ENCODE assay signal across 10 mouse cellular contexts in genomic region chr17:79825241-79826030, GRCm38 (mm10).
DNase-seq lines count a peak whose midpoint lies in the region; ATAC-seq and TF ChIP-seq lines count a peak whose summit lies in the region.
"Had no signal": no experiment of that assay in that cellular context is flagged by ENCODE, and none has a peak within 500 bp of the region (broad histone marks: within the 10 kb centered on the region; RNA-seq: fewer than 3 reads in every experiment).

No protein-coding gene starts in this region.

- peak; percentile 86 for ATAC-seq in hindbrain, embryonic 13.5 days (ENCODE audit: low FRiP score)
- ATAC-seq in hindbrain, embryonic 11.5 days (ENCODE audit: low FRiP score) = no peak
- peak; percentile 74 for ATAC-seq in forebrain, postnatal 0 days
- ATAC-seq: intestine, embryonic 15.5 days had no signal

- H3K27me3 ChIP-seq in hindbrain, embryonic 13.5 days = peaks cover 38% of the 10 kb centered on the region
- H3K27me3 ChIP-seq in hindbrain, embryonic 11.5 days (ENCODE audit: control insufficient read depth, insufficient read depth, low read length) = peaks cover 8% of the 10 kb centered on the region
- no peaks in the 10 kb centered on the region for H3K27me3 ChIP-seq in forebrain, postnatal 0 days (ENCODE audit: insufficient read depth, low read length)
- H3K27me3 ChIP-seq: intestine, embryonic 15.5 days; limb, embryonic 15.5 days had no signal

- H3K9ac ChIP-seq in hindbrain, embryonic 13.5 days = no peak overlapping the region
- no peak overlapping the region for H3K9ac ChIP-seq in hindbrain, embryonic 11.5 days (ENCODE audit: low read depth, low read length)
- no peak overlapping the region for H3K9ac ChIP-seq in forebrain, postnatal 0 days
- H3K9ac ChIP-seq: intestine, embryonic 15.5 days; limb, embryonic 15.5 days had no signal

- peaks cover 6% of the 10 kb centered on the region; the same call in 1 of the 2 replicates for H3K4me1 ChIP-seq in hindbrain, embryonic 13.5 days (replicated peaks)
- H3K4me1 ChIP-seq in hindbrain, embryonic 11.5 days (replicated peaks; ENCODE audit: control insufficient read depth, insufficient read depth, low read length) = no peaks in the 10 kb centered on the region
- H3K4me1 ChIP-seq in forebrain, postnatal 0 days (ENCODE audit: insufficient read depth) = no peaks in the 10 kb centered on the region
- H3K4me1 ChIP-seq: megakaryocyte, embryonic 14.5 days had no signal

- no peak for DNase-seq in hindbrain, embryonic 11.5 days (ENCODE audit: low spot score)
- peak; percentile 43 to 51 for DNase-seq in right cerebral cortex, postnatal 10 days (ENCODE audit: low spot score in 2 of 2)
- DNase-seq in right cerebral cortex, postnatal 14 days = no peak
- peak; percentile 34 for DNase-seq in forebrain, postnatal 0 days
- DNase-seq in c-Kit-positive CD71-positive TER-119-positive erythroid progenitor cells, embryonic 14.5 days (ENCODE audit: low spot score) = no peak
- DNase-seq in frontal cortex, postnatal 10 days (ENCODE audit: low spot score in 2 of 2) = no peak

- WGBS in hindbrain, embryonic 13.5 days = 76% methylated on average over 11 of the region's 11 CpGs
- 78% methylated on average over 11 of the region's 11 CpGs for WGBS in hindbrain, embryonic 11.5 days
- 68% methylated on average over 11 of the region's 11 CpGs for WGBS in forebrain, postnatal 0 days

- H3K9me3 ChIP-seq in hindbrain, embryonic 13.5 days = no peaks in the 10 kb centered on the region
- H3K9me3 ChIP-seq in hindbrain, embryonic 11.5 days (ENCODE audit: control insufficient read depth, low read length) = no peaks in the 10 kb centered on the region
- no peaks in the 10 kb centered on the region for H3K9me3 ChIP-seq in forebrain, postnatal 0 days (ENCODE audit: low read length)
- H3K9me3 ChIP-seq: intestine, embryonic 15.5 days; limb, embryonic 15.5 days; megakaryocyte, embryonic 14.5 days had no signal

- no peak overlapping the region for H3K4me2 ChIP-seq in hindbrain, embryonic 13.5 days
- no peak overlapping the region for H3K4me2 ChIP-seq in hindbrain, embryonic 11.5 days (replicated peaks; ENCODE audit: low read depth, low read length)
- H3K4me2 ChIP-seq in forebrain, postnatal 0 days (ENCODE audit: low read depth) = no peak overlapping the region
- H3K4me2 ChIP-seq: intestine, embryonic 15.5 days; limb, embryonic 15.5 days had no signal

- no peak for TF ChIP-seq CTCF in forebrain, postnatal 0 days (IDR thresholded peaks at IDR 0.05; ENCODE audit: low read depth)

- H3K27ac ChIP-seq in hindbrain, embryonic 13.5 days = peak overlapping the region; percentile 13; the same call in 1 of the 2 replicates
- H3K27ac ChIP-seq in hindbrain, embryonic 11.5 days (ENCODE audit: low read depth, low read length) = no peak overlapping the region
- no peak overlapping the region for H3K27ac ChIP-seq in forebrain, postnatal 0 days (ENCODE audit: low read depth, low read length)
- H3K27ac ChIP-seq: intestine, embryonic 15.5 days; limb, embryonic 15.5 days had no signal

- no peaks in the 10 kb centered on the region for H3K36me3 ChIP-seq in hindbrain, embryonic 13.5 days
- H3K36me3 ChIP-seq in hindbrain, embryonic 11.5 days (ENCODE audit: control insufficient read depth, insufficient read depth, low read length) = no peaks in the 10 kb centered on the region
- H3K36me3 ChIP-seq in forebrain, postnatal 0 days (ENCODE audit: insufficient read depth) = no peaks in the 10 kb centered on the region
- H3K36me3 ChIP-seq: intestine, embryonic 15.5 days; limb, embryonic 15.5 days had no signal

- H3K4me3 ChIP-seq in hindbrain, embryonic 13.5 days = no peak overlapping the region
- H3K4me3 ChIP-seq in hindbrain, embryonic 11.5 days (ENCODE audit: low read depth, low read length) = no peak overlapping the region
- H3K4me3 ChIP-seq in forebrain, postnatal 0 days (ENCODE audit: low read depth, low read length) = no peak overlapping the region
- H3K4me3 ChIP-seq: intestine, embryonic 15.5 days; limb, embryonic 15.5 days; megakaryocyte, embryonic 14.5 days had no signal

Comparison
In these comparisons a context has a peak if more than half of its experiments do, and no peak if none do; other contexts are left out.
1. DNase-seq: peak in right cerebral cortex, postnatal 10 days (2 of 2) and forebrain, postnatal 0 days (single experiment); none in hindbrain, embryonic 11.5 days (single experiment), right cerebral cortex, postnatal 14 days (single experiment), c-Kit-positive CD71-positive TER-119-positive erythroid progenitor cells, embryonic 14.5 days (single experiment) and frontal cortex, postnatal 10 days (0 of 2).